Mouse (Mus musculus): ENCODE measurements around the gene A930033H14Rik.

The A930033H14Rik gene

GRCm38 (mm10) chr10:69237185-69237584, 24.3 kb upstream of the A930033H14Rik start:
- no peak for DNase-seq (ENCODE audit: low spot score)

GRCm38 (mm10) chr10:69225951-69226350, 13.1 kb upstream of the A930033H14Rik start:
- no peak for DNase-seq (ENCODE audit: low spot score)

GRCm38 (mm10) chr10:69225471-69225870, 12.6 kb upstream of the A930033H14Rik start:
- no peak for DNase-seq (ENCODE audit: low spot score)

GRCm38 (mm10) chr10:69224276-69224675, 11.4 kb upstream of the A930033H14Rik start:
- no peak for DNase-seq (ENCODE audit: low spot score)

- no peak for DNase-seq (ENCODE audit: low spot score)
Observed at GRCm38 (mm10) chr10:69223232-69223631, 10.3 kb upstream of the A930033H14Rik start.

GRCm38 (mm10) chr10:69221955-69222354, 9.1 kb upstream of the A930033H14Rik start:
- DNase-seq (ENCODE audit: low spot score) = no peak

- no peak for DNase-seq (ENCODE audit: low spot score)
Observed at GRCm38 (mm10) chr10:69221148-69221547, 8.2 kb upstream of the A930033H14Rik start.

- no peak for DNase-seq (ENCODE audit: low spot score)
Observed at GRCm38 (mm10) chr10:69220296-69220695, 7.4 kb upstream of the A930033H14Rik start.

GRCm38 (mm10) chr10:69219289-69219626, 6.4 kb upstream of the A930033H14Rik start:
- no peak for DNase-seq (ENCODE audit: low spot score)

GRCm38 (mm10) chr10:69218458-69219288, 5.8 kb upstream of the A930033H14Rik start:
- DNase-seq (ENCODE audit: low spot score) = peak; percentile 90

GRCm38 (mm10) chr10:69217127-69217690, 4.3 kb upstream of the A930033H14Rik start:
- no peak for DNase-seq (ENCODE audit: low spot score)

GRCm38 (mm10) chr10:69213986-69214385, 1.1 kb upstream of the A930033H14Rik start:
- DNase-seq (ENCODE audit: low spot score) = peak; percentile 48

- DNase-seq (ENCODE audit: low spot score) = peak; percentile 23
Observed at GRCm38 (mm10) chr10:69213451-69213877, 566 bp upstream of the A930033H14Rik start.

GRCm38 (mm10) chr10:69211976-69212375, 922 bp downstream of the A930033H14Rik start:
- DNase-seq (ENCODE audit: low spot score) = peak; percentile 21

GRCm38 (mm10) chr10:69211560-69211959, 1.3 kb downstream of the A930033H14Rik start:
- peak; percentile 33 for DNase-seq (ENCODE audit: low spot score)

- no peak for DNase-seq (ENCODE audit: low spot score)
Observed at GRCm38 (mm10) chr10:69210659-69211058, 2.2 kb downstream of the A930033H14Rik start.

- no peak for DNase-seq (ENCODE audit: low spot score)
Observed at GRCm38 (mm10) chr10:69210006-69210405, 2.9 kb downstream of the A930033H14Rik start.

- no peak for DNase-seq (ENCODE audit: low spot score)
Observed at GRCm38 (mm10) chr10:69208705-69209104, 4.2 kb downstream of the A930033H14Rik start.

GRCm38 (mm10) chr10:69207981-69208630, 4.8 kb downstream of the A930033H14Rik start:
- DNase-seq (ENCODE audit: low spot score) = no peak

GRCm38 (mm10) chr10:69207481-69207880, 5.4 kb downstream of the A930033H14Rik start:
- no peak for DNase-seq (ENCODE audit: low spot score)

GRCm38 (mm10) chr10:69206081-69206480, 6.8 kb downstream of the A930033H14Rik start:
- no peak for DNase-seq (ENCODE audit: low spot score)

- no peak for DNase-seq (ENCODE audit: low spot score)
Observed at GRCm38 (mm10) chr10:69204677-69205400, 8.1 kb downstream of the A930033H14Rik start.

Data from lung, postnatal 25 days (tissue).